Mouse (Mus musculus): Measurements from ENCODE around the gene Gm20388. TPM values are rescaled to one million over a fixed set of nuclear protein-coding genes. Genes with fewer than 3 reads are reported as not detected.

Gm20388 gene
- polyA plus RNA-seq, 1 experiment from 2014 or later = not detected

- Histone ChIP-seq H3K4me1 (replicated peaks; ENCODE audit: control insufficient read depth, insufficient read depth, low read length) (peaks cover 42% of the 10 kb centered on the region), H3K27ac (no peak overlapping the region), H3K27me3 (ENCODE audit: control insufficient read depth, insufficient read depth, low read length) (no peaks in the 10 kb centered on the region), H3K9me3 (ENCODE audit: control insufficient read depth, low read length) (no peaks in the 10 kb centered on the region), H3K4me3 (replicated peaks; ENCODE audit: low read length) (no peak overlapping the region), H3K36me3 (replicated peaks; ENCODE audit: control insufficient read depth, insufficient read depth) (no peaks in the 10 kb centered on the region), H3K4me2 (replicated peaks) (no peak overlapping the region), H3K9ac (no peak overlapping the region)
- 65% methylated on average over 8 of the region's 8 CpGs for WGBS
- DNase-seq (ENCODE audit: low spot score) (no peak), ATAC-seq (ENCODE audit: low FRiP score) (no peak)
These were observed 4363.1 kb downstream of the Gm20388 start for GRCm38 (mm10) chr8:124273606-124274218.

- no peak for ATAC-seq (ENCODE audit: low FRiP score)
These were observed 4363.9 kb downstream of the Gm20388 start for GRCm38 (mm10) chr8:124274441-124275120.

DNA sequence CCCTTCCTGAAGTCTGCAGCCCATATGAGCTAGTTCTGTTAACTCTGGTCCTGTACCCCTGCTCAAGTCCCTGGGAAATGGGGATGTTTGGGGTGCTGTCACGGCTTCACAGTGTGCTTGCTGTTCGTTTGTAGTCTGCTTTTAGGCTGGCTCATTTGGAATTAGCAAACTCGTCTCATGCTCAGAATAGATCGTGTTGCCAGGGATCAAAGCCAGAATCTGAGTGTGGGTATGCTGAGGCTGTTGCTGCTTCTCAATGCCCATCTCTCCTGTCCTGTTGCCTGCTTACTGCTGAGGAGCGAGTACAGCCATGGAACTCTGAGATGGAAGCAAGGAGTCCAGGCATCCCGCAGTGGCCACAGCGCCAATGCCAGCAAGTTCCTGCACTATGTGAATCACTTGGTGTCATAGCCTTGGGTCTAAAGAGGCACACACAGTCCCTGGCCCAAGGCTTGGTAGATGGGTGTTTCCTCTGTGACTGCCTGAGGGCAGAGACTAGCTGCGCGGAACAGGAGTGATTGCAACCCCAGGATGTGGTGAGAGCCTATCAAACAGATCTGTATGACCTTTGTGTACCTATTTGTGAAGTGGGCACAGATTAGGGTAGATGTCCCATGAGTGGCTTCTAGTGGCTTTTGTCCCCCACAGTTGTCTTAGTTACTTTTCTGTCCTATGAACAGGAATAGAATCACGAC is 4364.9 kb downstream of the Gm20388 start:
- 94% methylated on average over 10 of the region's 10 CpGs for WGBS
- Histone ChIP-seq H3K4me1 (replicated peaks; ENCODE audit: control insufficient read depth, insufficient read depth, low read length) (peaks cover 33% of the 10 kb centered on the region), H3K4me2 (replicated peaks) (no peak overlapping the region), H3K27me3 (ENCODE audit: control insufficient read depth, insufficient read depth, low read length) (no peaks in the 10 kb centered on the region), H3K36me3 (replicated peaks; ENCODE audit: control insufficient read depth, insufficient read depth) (no peaks in the 10 kb centered on the region), H3K27ac (no peak overlapping the region), H3K4me3 (replicated peaks; ENCODE audit: low read length) (no peak overlapping the region), H3K9me3 (ENCODE audit: control insufficient read depth, low read length) (no peaks in the 10 kb centered on the region), H3K9ac (no peak overlapping the region)
- DNase-seq (ENCODE audit: low spot score) = no peak
- no peak for ATAC-seq (ENCODE audit: low FRiP score)

More at GRCm38 (mm10) chr8:124274441-124275120, 4363.9 kb downstream of the Gm20388 start:
- H3K4me2 ChIP-seq (replicated peaks) = no peak overlapping the region
- no peaks in the 10 kb centered on the region for H3K36me3 ChIP-seq (replicated peaks; ENCODE audit: control insufficient read depth, insufficient read depth)
- H3K27ac ChIP-seq = no peak overlapping the region
- peaks cover 42% of the 10 kb centered on the region for H3K4me1 ChIP-seq (replicated peaks; ENCODE audit: control insufficient read depth, insufficient read depth, low read length)
- H3K4me3 ChIP-seq (replicated peaks; ENCODE audit: low read length) = no peak overlapping the region
- DNase-seq (ENCODE audit: low spot score) = no peak
- 72% methylated on average over 10 of the region's 10 CpGs for WGBS
- H3K9me3 ChIP-seq (ENCODE audit: control insufficient read depth, low read length) = no peaks in the 10 kb centered on the region
- no peak overlapping the region for H3K9ac ChIP-seq
- H3K27me3 ChIP-seq (ENCODE audit: control insufficient read depth, insufficient read depth, low read length) = no peaks in the 10 kb centered on the region

DNA sequence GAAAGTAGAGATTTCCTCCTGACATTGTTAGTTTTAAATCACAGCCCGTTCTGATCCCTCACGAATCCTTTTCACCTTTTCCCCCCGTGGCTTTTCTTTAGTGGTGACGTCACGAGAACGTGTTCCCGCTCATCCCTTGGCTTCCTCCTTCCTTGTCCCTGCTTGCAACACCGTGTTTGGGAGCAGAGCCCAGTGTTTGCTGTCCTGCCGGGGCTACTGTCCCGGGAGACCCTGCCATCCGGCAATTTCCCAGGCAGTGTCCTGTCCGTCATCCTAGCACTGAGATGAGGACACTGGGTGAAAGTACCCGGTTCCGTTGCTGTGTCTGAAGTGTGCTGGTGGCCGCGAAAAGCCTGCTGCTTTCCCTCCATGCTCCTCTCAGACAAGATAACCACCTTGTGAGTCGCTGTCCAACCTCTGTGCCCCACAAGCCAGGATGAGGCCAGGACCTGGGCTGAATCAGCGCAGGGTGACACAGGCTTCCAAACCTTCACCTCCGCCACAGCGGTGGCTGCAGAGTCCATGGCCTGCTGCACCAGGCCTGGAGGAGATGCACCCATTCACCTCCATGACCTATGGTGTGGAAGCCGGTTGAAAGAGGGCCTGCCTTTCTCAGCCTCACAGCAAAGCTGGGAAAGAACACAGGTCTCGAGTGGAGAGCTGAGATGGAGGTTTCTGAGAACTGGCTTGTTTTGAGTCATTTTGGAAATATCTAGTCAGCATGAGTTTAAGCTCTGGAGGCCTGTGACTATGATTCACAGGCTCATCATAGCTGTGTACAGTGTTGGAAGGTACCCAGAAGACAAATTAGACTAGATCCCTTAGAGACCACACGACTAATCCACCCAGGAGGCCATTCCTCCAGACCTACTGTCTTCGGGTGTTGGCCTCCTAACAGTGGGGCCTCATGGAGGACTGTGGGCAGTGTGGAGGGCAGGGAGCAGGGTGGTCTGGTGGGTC is 4367.6 kb downstream of the Gm20388 start:
- no peak overlapping the region for H3K4me2 ChIP-seq (replicated peaks)
- WGBS = 64% methylated on average over 24 of the region's 24 CpGs
- H3K9me3 ChIP-seq (ENCODE audit: control insufficient read depth, low read length) = no peaks in the 10 kb centered on the region
- H3K27me3 ChIP-seq (ENCODE audit: control insufficient read depth, insufficient read depth, low read length) = no peaks in the 10 kb centered on the region
- H3K9ac ChIP-seq = no peak overlapping the region
- H3K27ac ChIP-seq = no peak overlapping the region
- peaks cover 43% of the 10 kb centered on the region for H3K4me1 ChIP-seq (replicated peaks; ENCODE audit: control insufficient read depth, insufficient read depth, low read length)
- no peak for DNase-seq (ENCODE audit: low spot score)
- H3K36me3 ChIP-seq (replicated peaks; ENCODE audit: control insufficient read depth, insufficient read depth) = no peaks in the 10 kb centered on the region
- no peak overlapping the region for H3K4me3 ChIP-seq (replicated peaks; ENCODE audit: low read length)
- ATAC-seq (ENCODE audit: low FRiP score) = no peak

GRCm38 (mm10) chr8:124278956-124279689 is 4368.5 kb downstream of the Gm20388 start:
- Histone ChIP-seq H3K27me3 (ENCODE audit: control insufficient read depth, insufficient read depth, low read length) (no peaks in the 10 kb centered on the region), H3K4me3 (replicated peaks; ENCODE audit: low read length) (no peak overlapping the region), H3K9ac (no peak overlapping the region), H3K27ac (no peak overlapping the region), H3K36me3 (replicated peaks; ENCODE audit: control insufficient read depth, insufficient read depth) (no peaks in the 10 kb centered on the region), H3K4me2 (replicated peaks) (no peak overlapping the region), H3K9me3 (ENCODE audit: control insufficient read depth, low read length) (no peaks in the 10 kb centered on the region), H3K4me1 (replicated peaks; ENCODE audit: control insufficient read depth, insufficient read depth, low read length) (peaks cover 43% of the 10 kb centered on the region)
- DNase-seq (ENCODE audit: low spot score) (no peak), ATAC-seq (ENCODE audit: low FRiP score) (no peak)
- 87% methylated on average over 7 of the region's 7 CpGs for WGBS

DNA sequence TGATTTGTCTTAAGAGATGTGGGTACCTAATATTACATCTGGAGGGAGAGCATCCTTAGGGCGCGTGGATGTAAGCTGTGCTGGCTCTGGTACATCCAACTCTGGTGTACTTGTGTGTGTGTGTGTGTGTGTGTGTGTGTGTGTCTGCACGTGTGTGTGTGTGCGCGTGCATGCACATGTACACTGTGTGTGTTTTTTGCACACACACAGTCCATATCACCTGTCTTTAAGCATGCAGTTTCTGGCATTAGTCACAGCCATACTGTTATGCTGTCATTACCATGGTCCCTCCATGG is 4369.0 kb downstream of the Gm20388 start:
- Histone ChIP-seq H3K9me3 (ENCODE audit: control insufficient read depth, low read length) (no peaks in the 10 kb centered on the region), H3K4me1 (replicated peaks; ENCODE audit: control insufficient read depth, insufficient read depth, low read length) (peaks cover 48% of the 10 kb centered on the region)
- WGBS = 97% methylated on average over 5 of the region's 5 CpGs

GRCm38 (mm10) chr8:124281700-124282541 is 4371.3 kb downstream of the Gm20388 start:
- Histone ChIP-seq H3K9ac (no peak overlapping the region), H3K27me3 (ENCODE audit: control insufficient read depth, insufficient read depth, low read length) (no peaks in the 10 kb centered on the region), H3K4me3 (replicated peaks; ENCODE audit: low read length) (no peak overlapping the region), H3K4me1 (replicated peaks; ENCODE audit: control insufficient read depth, insufficient read depth, low read length) (peaks cover 65% of the 10 kb centered on the region), H3K4me2 (replicated peaks) (no peak overlapping the region), H3K9me3 (ENCODE audit: control insufficient read depth, low read length) (no peaks in the 10 kb centered on the region), H3K36me3 (replicated peaks; ENCODE audit: control insufficient read depth, insufficient read depth) (no peaks in the 10 kb centered on the region), H3K27ac (0 out of 2 replicates have a peak overlapping the region, but pooled peaks have one; percentile 4)
- ATAC-seq (ENCODE audit: low FRiP score) (no peak), DNase-seq (ENCODE audit: low spot score) (no peak)
- WGBS = 56% methylated on average over 11 of the region's 11 CpGs

More for the DNA sequence above, 4369.0 kb downstream of the Gm20388 start:
- Histone ChIP-seq H3K36me3 (replicated peaks; ENCODE audit: control insufficient read depth, insufficient read depth) (no peaks in the 10 kb centered on the region), H3K27ac (no peak overlapping the region), H3K27me3 (ENCODE audit: control insufficient read depth, insufficient read depth, low read length) (no peaks in the 10 kb centered on the region), H3K4me3 (replicated peaks; ENCODE audit: low read length) (no peak overlapping the region), H3K9ac (no peak overlapping the region), H3K4me2 (replicated peaks) (no peak overlapping the region)
- no peak for DNase-seq (ENCODE audit: low spot score)
- no peak for ATAC-seq (ENCODE audit: low FRiP score)
